Mouse (Mus musculus) kidney, embryonic 14.5 days (tissue): ENCODE measurements around the gene Maff. TPM values are rescaled to one million over a fixed set of nuclear protein-coding genes. Genes with fewer than 3 reads are reported as not detected.

Experiments used
- ATAC-seq: fragments of 200-750 bp; cut with Nextera tagmentation; 2 replicates; pipeline ENCODE4 v1.8.0; 2017; ENCODE audit warnings: moderate number of reproducible peaks, mild to moderate bottlenecking, moderate TSS enrichment, moderate library complexity; ENCODE audit not compliant: low FRiP score, low TSS enrichment
- H3K27ac ChIP-seq: fragments of 300-500 bp; sonication (generic); 2 replicates; pipeline ENCODE4 v1.5.1; 2014; ENCODE audit warnings: low read depth, mild to moderate bottlenecking, low read length, moderate library complexity, mixed read lengths
- H3K27me3 ChIP-seq: fragments of 300-500 bp; sonication (generic); 2 replicates; pipeline ENCODE4 v1.6.1; 2014; ENCODE audit warnings: mild to moderate bottlenecking, low read length; ENCODE audit not compliant: control insufficient read depth, insufficient read depth
- H3K36me3 ChIP-seq: fragments of 300-500 bp; sonication (generic); 2 replicates; pipeline ENCODE4 v1.6.1; 2014; ENCODE audit warnings: low read length, mixed read lengths; ENCODE audit not compliant: control insufficient read depth, insufficient read depth
- H3K4me1 ChIP-seq: fragments of 300-500 bp; sonication (generic); 2 replicates; pipeline ENCODE4 v1.6.1; 2014; ENCODE audit warnings: low read length, mixed read lengths; ENCODE audit not compliant: control insufficient read depth, insufficient read depth
- H3K4me2 ChIP-seq: fragments of 300-500 bp; sonication (generic); replicated peaks from 2 replicates; pipeline ENCODE4 v1.6.1; 2014; ENCODE audit warnings: low read depth, mild to moderate bottlenecking, low read length
- H3K4me3 ChIP-seq: fragments of 300-500 bp; sonication (generic); 2 replicates; pipeline ENCODE4 v1.5.1; 2014; ENCODE audit warnings: mild to moderate bottlenecking, low read length
- H3K9ac ChIP-seq: fragments of 300-500 bp; sonication (generic); 2 replicates; pipeline ENCODE4 v1.6.1; 2014; ENCODE audit warnings: low read depth, mild to moderate bottlenecking, low read length, moderate library complexity
- H3K9me3 ChIP-seq: fragments of 300-500 bp; sonication (generic); 2 replicates; pipeline ENCODE4 v1.6.1; 2016; ENCODE audit warnings: low read length; ENCODE audit not compliant: control insufficient read depth
- WGBS: fragments of 180-500 bp; shearing (Covaris S2); extraction: QIAGEN DNeasy Blood & Tissue Kit; methylation state at CpG from one replicate; pipeline ENCODE4 v1.1.7; 2014; 5-methylcytosine and 5-hydroxymethylcytosine counted together
- polyA plus RNA-seq: library from polyadenylated mRNA; unstranded; fragments of >200 nt; fragmentation: Nextera tagmentation; extraction: Ambion mirVana; gene quantifications from 2 replicates; pipeline ENCODE4 v1.2.1, GENCODE M21; 2014

Gene Maff
- polyA plus RNA-seq, 1 experiment from 2014 or later = 3.6 TPM

- 3% methylated on average over 46 of the region's 46 CpGs for WGBS
- peak; percentile 97 for ATAC-seq
These were observed 18.1 kb upstream of the Maff start, which contains the start of gene Pla2g6 for GRCm38 (mm10) chr15:79328058-79328938. Gene Pla2g6, minus strand, starts transcription at chr15:79328390.

GRCm38 (mm10) chr15:79328939-79329275 is 17.5 kb upstream of the Maff start:
- WGBS = 92% methylated on average over 4 of the region's 4 CpGs
- Histone ChIP-seq H3K4me1 (peaks cover 18% of the 10 kb centered on the region), H3K36me3 (no peaks in the 10 kb centered on the region), H3K27ac (peak overlapping the region; percentile 78; the same call in 1 of the 2 replicates), H3K9ac (no peak overlapping the region), H3K27me3 (no peaks in the 10 kb centered on the region), H3K9me3 (no peaks in the 10 kb centered on the region), H3K4me3 (peak overlapping the region; percentile 66; the same call in 1 of the 2 replicates), H3K4me2 (peak overlapping the region; percentile 89)
- no peak for ATAC-seq

More at GRCm38 (mm10) chr15:79328058-79328938, 18.1 kb upstream of the Maff start, which contains the start of gene Pla2g6:
- peak within 1 kb of the TSS; percentile 71 for H3K9ac ChIP-seq
- no peaks in the 10 kb centered on the region for H3K9me3 ChIP-seq
- H3K4me1 ChIP-seq = peaks cover 18% of the 10 kb centered on the region
- peak within 1 kb of the TSS; percentile 89 for H3K4me2 ChIP-seq
- H3K36me3 ChIP-seq = no peaks in the 10 kb centered on the region
- peak within 1 kb of the TSS; percentile 66 for H3K4me3 ChIP-seq
- H3K27me3 ChIP-seq = no peaks in the 10 kb centered on the region
- H3K27ac ChIP-seq = peak within 1 kb of the TSS; percentile 88

GRCm38 (mm10) chr15:79329346-79329978 is 17.0 kb upstream of the Maff start:
- Histone ChIP-seq H3K4me1 (peaks cover 18% of the 10 kb centered on the region), H3K36me3 (no peaks in the 10 kb centered on the region), H3K27ac (no peak overlapping the region), H3K9ac (no peak overlapping the region), H3K4me2 (no peak overlapping the region), H3K9me3 (no peaks in the 10 kb centered on the region), H3K4me3 (no peak overlapping the region), H3K27me3 (no peaks in the 10 kb centered on the region)
- WGBS = 96% methylated on average over 6 of the region's 6 CpGs
- no peak for ATAC-seq

GRCm38 (mm10) chr15:79329979-79330363 is 16.4 kb upstream of the Maff start:
- Histone ChIP-seq H3K4me2 (no peak overlapping the region), H3K9me3 (no peaks in the 10 kb centered on the region), H3K4me3 (no peak overlapping the region), H3K27ac (0 out of 2 replicates have a peak overlapping the region, but pooled peaks have one; percentile 47), H3K9ac (no peak overlapping the region), H3K4me1 (peaks cover 18% of the 10 kb centered on the region), H3K36me3 (no peaks in the 10 kb centered on the region), H3K27me3 (no peaks in the 10 kb centered on the region)
- no peak for ATAC-seq
- WGBS = 91% methylated on average over 6 of the region's 6 CpGs

GRCm38 (mm10) chr15:79330521-79330920 is 15.9 kb upstream of the Maff start:
- Histone ChIP-seq H3K4me1 (peaks cover 18% of the 10 kb centered on the region), H3K4me2 (no peak overlapping the region), H3K9ac (no peak overlapping the region), H3K9me3 (no peaks in the 10 kb centered on the region), H3K27me3 (no peaks in the 10 kb centered on the region), H3K27ac (no peak overlapping the region), H3K36me3 (no peaks in the 10 kb centered on the region), H3K4me3 (no peak overlapping the region)
- 56% methylated on average over 4 of the region's 4 CpGs for WGBS
- no peak for ATAC-seq

- H3K4me2 ChIP-seq = no peak overlapping the region
- WGBS = 59% methylated on average over 4 of the region's 4 CpGs
- H3K27me3 ChIP-seq = no peaks in the 10 kb centered on the region
- no peaks in the 10 kb centered on the region for H3K36me3 ChIP-seq
- no peak for ATAC-seq
- H3K9ac ChIP-seq = no peak overlapping the region
- no peak overlapping the region for H3K27ac ChIP-seq
- no peak overlapping the region for H3K4me3 ChIP-seq
- no peaks in the 10 kb centered on the region for H3K4me1 ChIP-seq
- H3K9me3 ChIP-seq = no peaks in the 10 kb centered on the region
These were observed 13.0 kb upstream of the Maff start for GRCm38 (mm10) chr15:79333409-79333808.

GRCm38 (mm10) chr15:79335061-79335655 is 11.3 kb upstream of the Maff start:
- H3K4me1 ChIP-seq = no peaks in the 10 kb centered on the region
- no peak for ATAC-seq
- H3K4me2 ChIP-seq = no peak overlapping the region
- H3K9ac ChIP-seq = no peak overlapping the region
- no peak overlapping the region for H3K4me3 ChIP-seq
- no peaks in the 10 kb centered on the region for H3K36me3 ChIP-seq
- H3K27me3 ChIP-seq = no peaks in the 10 kb centered on the region
- 61% methylated on average over 7 of the region's 7 CpGs for WGBS
- no peaks in the 10 kb centered on the region for H3K9me3 ChIP-seq
- no peak overlapping the region for H3K27ac ChIP-seq

GRCm38 (mm10) chr15:79338978-79339377 is 7.4 kb upstream of the Maff start:
- Histone ChIP-seq H3K4me3 (no peak overlapping the region), H3K4me2 (no peak overlapping the region), H3K27ac (no peak overlapping the region), H3K9ac (no peak overlapping the region), H3K4me1 (no peaks in the 10 kb centered on the region), H3K36me3 (no peaks in the 10 kb centered on the region), H3K9me3 (no peaks in the 10 kb centered on the region), H3K27me3 (no peaks in the 10 kb centered on the region)
- WGBS = 71% methylated on average over 5 of the region's 5 CpGs
- no peak for ATAC-seq
